Mouse (Mus musculus) midbrain, embryonic 12.5 days (tissue): ENCODE results near the gene Ror1. TPM values are rescaled to one million over a fixed set of nuclear protein-coding genes. Genes with fewer than 3 reads are reported as not detected.

ENCODE experiments used
- ATAC-seq: fragments of 200-750 bp; cut with Nextera tagmentation; 2 replicates; pipeline ENCODE4 v1.8.0; 2017; ENCODE audit warnings: low read depth, moderate TSS enrichment, moderate library complexity; ENCODE audit not compliant: low FRiP score
- H3K27ac ChIP-seq: fragments of 300-500 bp; sonication (generic); replicated peaks from 2 replicates; pipeline ENCODE4 v1.5.1; 2016; ENCODE audit warnings: mild to moderate bottlenecking
- H3K27me3 ChIP-seq: fragments of 300-500 bp; sonication (generic); 2 replicates; pipeline ENCODE4 v1.6.1; 2016; ENCODE audit warnings: mild to moderate bottlenecking
- H3K36me3 ChIP-seq: fragments of 300-500 bp; sonication (generic); 2 replicates; pipeline ENCODE4 v1.6.1; 2016
- H3K4me1 ChIP-seq: fragments of 300-500 bp; sonication (generic); 2 replicates; pipeline ENCODE4 v1.6.1; 2016
- H3K4me2 ChIP-seq: fragments of 300-500 bp; sonication (generic); replicated peaks from 2 replicates; pipeline ENCODE4 v1.6.1; 2016; ENCODE audit warnings: mild to moderate bottlenecking, moderate library complexity
- H3K4me3 ChIP-seq: fragments of 300-500 bp; sonication (generic); 2 replicates; pipeline ENCODE4 v1.5.1; 2016; ENCODE audit warnings: mild to moderate bottlenecking
- H3K9ac ChIP-seq: fragments of 300-500 bp; sonication (generic); replicated peaks from 2 replicates; pipeline ENCODE4 v1.6.1; 2016; ENCODE audit warnings: mild to moderate bottlenecking, moderate library complexity
- H3K9me3 ChIP-seq: fragments of 300-500 bp; sonication (generic); 2 replicates; pipeline ENCODE4 v1.6.1; 2016; ENCODE audit warnings: mild to moderate bottlenecking
- WGBS: fragments of 180-500 bp; shearing (Covaris S2); methylation state at CpG from one replicate; pipeline ENCODE4 v1.1.7; 2016; 5-methylcytosine and 5-hydroxymethylcytosine counted together
- polyA plus RNA-seq: library from polyadenylated mRNA; unstranded; fragments of >200 nt; fragmentation: Nextera tagmentation; extraction: Ambion mirVana; gene quantifications from 2 replicates; pipeline ENCODE4 v1.2.1, GENCODE M21; 2016

The Ror1 gene
- polyA plus RNA-seq, 1 experiment from 2014 or later = 6.3 TPM

- H3K27ac ChIP-seq = no peak overlapping the region
- no peaks in the 10 kb centered on the region for H3K9me3 ChIP-seq
- H3K36me3 ChIP-seq = no peaks in the 10 kb centered on the region
- WGBS = 93% methylated on average over 1 of the region's 1 CpGs
- H3K4me3 ChIP-seq = no peak overlapping the region
- no peaks in the 10 kb centered on the region for H3K4me1 ChIP-seq
- H3K27me3 ChIP-seq = no peaks in the 10 kb centered on the region
- H3K4me2 ChIP-seq = no peak overlapping the region
- no peak overlapping the region for H3K9ac ChIP-seq
- no peak for ATAC-seq
Observed at GRCm38 (mm10) chr4:100119431-100119830, 23.8 kb downstream of the Ror1 start.

GRCm38 (mm10) chr4:100120547-100120946 lies 25.0 kb downstream of the Ror1 start:
- no peak overlapping the region for H3K4me3 ChIP-seq
- no peak overlapping the region for H3K4me2 ChIP-seq
- no peaks in the 10 kb centered on the region for H3K36me3 ChIP-seq
- no peak overlapping the region for H3K9ac ChIP-seq
- no peak for ATAC-seq
- H3K27ac ChIP-seq = no peak overlapping the region
- no peaks in the 10 kb centered on the region for H3K9me3 ChIP-seq
- H3K27me3 ChIP-seq = no peaks in the 10 kb centered on the region
- no peaks in the 10 kb centered on the region for H3K4me1 ChIP-seq
- 84% methylated on average over 5 of the region's 5 CpGs for WGBS

- no peaks in the 10 kb centered on the region for H3K36me3 ChIP-seq
- H3K4me1 ChIP-seq = peaks cover 4% of the 10 kb centered on the region; the same call in 1 of the 2 replicates
- H3K9ac ChIP-seq = no peak overlapping the region
- no peak overlapping the region for H3K27ac ChIP-seq
- no peak overlapping the region for H3K4me2 ChIP-seq
- 89% methylated on average over 3 of the region's 3 CpGs for WGBS
- no peak for ATAC-seq
- no peaks in the 10 kb centered on the region for H3K27me3 ChIP-seq
- no peaks in the 10 kb centered on the region for H3K9me3 ChIP-seq
- no peak overlapping the region for H3K4me3 ChIP-seq
Observed at GRCm38 (mm10) chr4:100122436-100122835, 26.8 kb downstream of the Ror1 start.

- Histone ChIP-seq H3K9ac (no peak overlapping the region), H3K4me3 (no peak overlapping the region), H3K27me3 (no peaks in the 10 kb centered on the region), H3K9me3 (no peaks in the 10 kb centered on the region), H3K4me2 (no peak overlapping the region), H3K27ac (no peak overlapping the region), H3K4me1 (peaks cover 4% of the 10 kb centered on the region; the same call in 1 of the 2 replicates), H3K36me3 (no peaks in the 10 kb centered on the region)
- 77% methylated on average over 3 of the region's 3 CpGs for WGBS
- ATAC-seq = no peak
Observed at GRCm38 (mm10) chr4:100123519-100123918, 27.9 kb downstream of the Ror1 start.

GRCm38 (mm10) chr4:100124056-100124455 lies 28.5 kb downstream of the Ror1 start:
- no peak overlapping the region for H3K4me3 ChIP-seq
- H3K4me2 ChIP-seq = no peak overlapping the region
- H3K9me3 ChIP-seq = no peaks in the 10 kb centered on the region
- H3K36me3 ChIP-seq = no peaks in the 10 kb centered on the region
- H3K27ac ChIP-seq = no peak overlapping the region
- no peak for ATAC-seq
- H3K9ac ChIP-seq = no peak overlapping the region
- no peaks in the 10 kb centered on the region for H3K27me3 ChIP-seq
- peaks cover 4% of the 10 kb centered on the region; the same call in 1 of the 2 replicates for H3K4me1 ChIP-seq

- Histone ChIP-seq H3K9ac (no peak overlapping the region), H3K4me3 (no peak overlapping the region), H3K27me3 (no peaks in the 10 kb centered on the region), H3K4me1 (peaks cover 4% of the 10 kb centered on the region; the same call in 1 of the 2 replicates), H3K9me3 (no peaks in the 10 kb centered on the region), H3K4me2 (no peak overlapping the region), H3K36me3 (no peaks in the 10 kb centered on the region), H3K27ac (no peak overlapping the region)
- ATAC-seq = no peak
- WGBS = 96% methylated on average over 1 of the region's 1 CpGs
Observed at GRCm38 (mm10) chr4:100124935-100125334, 29.3 kb downstream of the Ror1 start.

- peaks cover 4% of the 10 kb centered on the region; the same call in 1 of the 2 replicates for H3K4me1 ChIP-seq
- no peaks in the 10 kb centered on the region for H3K9me3 ChIP-seq
- no peak for ATAC-seq
- H3K36me3 ChIP-seq = no peaks in the 10 kb centered on the region
- no peak overlapping the region for H3K27ac ChIP-seq
- H3K4me3 ChIP-seq = no peak overlapping the region
- H3K27me3 ChIP-seq = no peaks in the 10 kb centered on the region
- 42% methylated on average over 12 of the region's 12 CpGs for WGBS
- no peak overlapping the region for H3K4me2 ChIP-seq
- no peak overlapping the region for H3K9ac ChIP-seq
Observed at GRCm38 (mm10) chr4:100126531-100127310, 31.1 kb downstream of the Ror1 start.

GRCm38 (mm10) chr4:100128026-100128922 lies 32.7 kb downstream of the Ror1 start:
- peaks cover 4% of the 10 kb centered on the region; the same call in 1 of the 2 replicates for H3K4me1 ChIP-seq
- no peak overlapping the region for H3K4me2 ChIP-seq
- H3K36me3 ChIP-seq = no peaks in the 10 kb centered on the region
- H3K27ac ChIP-seq = no peak overlapping the region
- H3K9me3 ChIP-seq = no peaks in the 10 kb centered on the region
- no peak for ATAC-seq
- no peaks in the 10 kb centered on the region for H3K27me3 ChIP-seq
- no peak overlapping the region for H3K4me3 ChIP-seq
- H3K9ac ChIP-seq = no peak overlapping the region
- WGBS = 92% methylated on average over 12 of the region's 12 CpGs

- Histone ChIP-seq H3K4me2 (no peak overlapping the region), H3K36me3 (no peaks in the 10 kb centered on the region), H3K27ac (no peak overlapping the region), H3K9ac (no peak overlapping the region), H3K4me1 (peaks cover 4% of the 10 kb centered on the region; the same call in 1 of the 2 replicates), H3K9me3 (no peaks in the 10 kb centered on the region), H3K27me3 (no peaks in the 10 kb centered on the region), H3K4me3 (no peak overlapping the region)
- WGBS = 82% methylated on average over 5 of the region's 5 CpGs
- no peak for ATAC-seq
Observed at GRCm38 (mm10) chr4:100129201-100129600, 33.6 kb downstream of the Ror1 start.

GRCm38 (mm10) chr4:100130771-100131475 lies 35.3 kb downstream of the Ror1 start:
- H3K27ac ChIP-seq = no peak overlapping the region
- no peaks in the 10 kb centered on the region for H3K27me3 ChIP-seq
- no peak overlapping the region for H3K4me2 ChIP-seq
- no peak overlapping the region for H3K9ac ChIP-seq
- no peaks in the 10 kb centered on the region for H3K36me3 ChIP-seq
- no peak overlapping the region for H3K4me3 ChIP-seq
- H3K4me1 ChIP-seq = peaks cover 4% of the 10 kb centered on the region; the same call in 1 of the 2 replicates
- no peak for ATAC-seq
- H3K9me3 ChIP-seq = no peaks in the 10 kb centered on the region
- 82% methylated on average over 3 of the region's 3 CpGs for WGBS

- H3K4me1 ChIP-seq = peaks cover 4% of the 10 kb centered on the region; the same call in 1 of the 2 replicates
- H3K4me3 ChIP-seq = no peak overlapping the region
- H3K36me3 ChIP-seq = no peaks in the 10 kb centered on the region
- H3K4me2 ChIP-seq = no peak overlapping the region
- H3K27ac ChIP-seq = no peak overlapping the region
- H3K27me3 ChIP-seq = no peaks in the 10 kb centered on the region
- H3K9me3 ChIP-seq = no peaks in the 10 kb centered on the region
- ATAC-seq = no peak
- 80% methylated on average over 2 of the region's 2 CpGs for WGBS
- H3K9ac ChIP-seq = no peak overlapping the region
Observed at GRCm38 (mm10) chr4:100131488-100131887, 35.9 kb downstream of the Ror1 start.
